Mouse (Mus musculus) embryo, embryonic 10 days (tissue): ENCODE results near the gene Gm26620.

Source experiments
- DNase-seq: peaks from one replicate; pipeline ENCODE4 v3.0.0-alpha.2; 2015; ENCODE audit warnings: low spot score

The Gm26620 gene

GRCm38 (mm10) chr1:170884978-170885561 is at the start of gene Gm26620, which contains the start of gene Dusp12:
Gm26620 (plus strand) TSS chr1:170885065.
Dusp12 (minus strand) TSS chr1:170885540.
- DNase-seq, result peak; percentile 97

- DNase-seq, result peak; percentile 30
These were observed 45.2 kb upstream of the Gm26620 start for GRCm38 (mm10) chr1:170839685-170840084.

- DNase-seq, result peak; percentile 77
These were observed 40.5 kb upstream of the Gm26620 start for GRCm38 (mm10) chr1:170844380-170844779.

GRCm38 (mm10) chr1:170845448-170846307 is 39.2 kb upstream of the Gm26620 start:
- no peak for DNase-seq

GRCm38 (mm10) chr1:170850007-170850406 is 34.9 kb upstream of the Gm26620 start:
- DNase-seq, result no peak

GRCm38 (mm10) chr1:170850637-170851624 is 33.9 kb upstream of the Gm26620 start:
- DNase-seq, result no peak

- DNase-seq, result no peak
These were observed 31.3 kb upstream of the Gm26620 start for GRCm38 (mm10) chr1:170853604-170854003.

GRCm38 (mm10) chr1:170855056-170855760 is 29.7 kb upstream of the Gm26620 start:
- DNase-seq, result no peak

- no peak for DNase-seq
These were observed 27.5 kb upstream of the Gm26620 start for GRCm38 (mm10) chr1:170857369-170857768.

- DNase-seq, result no peak
These were observed 26.0 kb upstream of the Gm26620 start for GRCm38 (mm10) chr1:170858872-170859271.

- DNase-seq, result no peak
These were observed 23.0 kb upstream of the Gm26620 start for GRCm38 (mm10) chr1:170861671-170862434.

GRCm38 (mm10) chr1:170862435-170862717 is 22.5 kb upstream of the Gm26620 start:
- DNase-seq, result no peak

- DNase-seq, result no peak
These were observed 21.8 kb upstream of the Gm26620 start for GRCm38 (mm10) chr1:170863033-170863432.

GRCm38 (mm10) chr1:170864234-170864633 is 20.6 kb upstream of the Gm26620 start:
- no peak for DNase-seq

GRCm38 (mm10) chr1:170864754-170865153 is 20.1 kb upstream of the Gm26620 start:
- DNase-seq, result no peak

- DNase-seq, result no peak
These were observed 19.5 kb upstream of the Gm26620 start for GRCm38 (mm10) chr1:170865406-170865805.

- no peak for DNase-seq
These were observed 17.7 kb upstream of the Gm26620 start for GRCm38 (mm10) chr1:170866992-170867690.

GRCm38 (mm10) chr1:170867691-170868105 is 17.2 kb upstream of the Gm26620 start, which contains the start of gene Atf6:
Atf6 (minus strand) TSS chr1:170867771.
- peak; percentile 98 for DNase-seq

- DNase-seq, result peak; percentile 92
These were observed 16.6 kb upstream of the Gm26620 start for GRCm38 (mm10) chr1:170868107-170868904.
